Mouse (Mus musculus) heart, adult 8-10 months (tissue): ENCODE results near the gene Csmd2. TPM values are rescaled to one million over a fixed set of nuclear protein-coding genes. Genes with fewer than 3 reads are reported as not detected.

Experiments used
- DNase-seq: peaks from one replicate; pipeline ENCODE4 v3.0.0; 2022; ENCODE audit warnings: low spot score
- total RNA-seq, 4 experiments: library from RNA; stranded (reverse); gene quantifications; 2 replicates each; pipeline ENCODE4 v1.2.4; 2022

The Csmd2 gene
- total RNA-seq: under 1 TPM in 1 of 4 experiments, not detected in 3; 0.08 TPM

DNA sequence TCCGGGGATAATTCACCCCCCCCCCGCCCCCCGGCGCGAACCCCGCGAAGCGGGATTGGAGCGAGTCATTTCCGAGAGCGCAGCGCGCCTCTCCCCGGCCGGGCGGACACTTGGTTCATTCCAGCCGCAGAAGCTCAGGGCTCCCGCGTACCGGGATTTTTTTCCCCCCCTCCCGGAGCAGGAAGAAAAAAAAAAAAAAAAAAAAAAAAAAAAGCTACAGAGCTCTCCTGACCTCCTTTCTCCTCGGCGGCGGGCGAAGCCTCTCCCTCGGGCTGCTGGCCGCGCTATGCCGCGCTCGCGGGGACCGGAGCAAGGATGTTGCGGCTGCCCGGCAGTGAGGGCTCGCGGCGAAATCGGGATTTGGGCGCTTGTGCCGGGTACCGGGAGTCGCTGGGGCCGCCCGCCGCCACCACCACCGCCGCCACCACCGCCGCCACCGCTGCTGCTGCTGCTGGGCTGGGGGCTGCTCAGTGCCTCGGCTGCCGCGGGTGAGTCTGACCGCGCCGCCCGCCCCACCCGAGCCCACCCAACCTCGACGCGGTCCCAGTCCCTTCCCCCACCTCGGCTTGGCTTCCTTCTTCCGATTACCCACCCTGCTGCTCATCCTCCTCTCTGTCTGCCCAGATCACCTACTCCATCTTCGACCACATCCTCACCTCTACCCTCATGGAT lies at the start of gene Csmd2:
Gene Csmd2, plus strand, starts transcription at position 74 of the 672 bp plus-strand sequence.
- DNase-seq: no peak

- no peak for DNase-seq
Observed at GRCm38 (mm10) chr4:127947696-127948095, 40.0 kb upstream of the Csmd2 start.

GRCm38 (mm10) chr4:127953006-127953710 lies 34.5 kb upstream of the Csmd2 start:
- DNase-seq: no peak

DNA sequence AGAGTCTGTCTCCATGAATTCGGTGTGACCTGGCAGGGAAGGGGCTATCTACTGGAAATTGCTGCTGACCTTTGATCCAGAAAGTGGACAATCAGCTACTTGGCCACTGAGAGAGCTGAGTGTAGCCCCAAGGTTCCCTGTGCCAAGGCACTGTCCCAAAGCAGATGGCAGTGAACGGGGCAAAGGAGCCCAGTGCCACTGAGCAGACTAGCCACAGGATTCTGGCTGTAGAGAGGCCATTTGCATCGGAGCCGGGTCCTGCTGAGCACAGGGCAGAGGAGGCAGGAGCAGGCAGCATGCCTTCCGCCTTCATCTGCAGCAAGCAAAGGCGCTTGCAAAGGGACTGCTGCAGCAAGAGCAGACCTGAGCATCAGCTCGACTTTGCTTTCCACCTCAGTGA lies 18.6 kb upstream of the Csmd2 start:
- no peak for DNase-seq

DNA sequence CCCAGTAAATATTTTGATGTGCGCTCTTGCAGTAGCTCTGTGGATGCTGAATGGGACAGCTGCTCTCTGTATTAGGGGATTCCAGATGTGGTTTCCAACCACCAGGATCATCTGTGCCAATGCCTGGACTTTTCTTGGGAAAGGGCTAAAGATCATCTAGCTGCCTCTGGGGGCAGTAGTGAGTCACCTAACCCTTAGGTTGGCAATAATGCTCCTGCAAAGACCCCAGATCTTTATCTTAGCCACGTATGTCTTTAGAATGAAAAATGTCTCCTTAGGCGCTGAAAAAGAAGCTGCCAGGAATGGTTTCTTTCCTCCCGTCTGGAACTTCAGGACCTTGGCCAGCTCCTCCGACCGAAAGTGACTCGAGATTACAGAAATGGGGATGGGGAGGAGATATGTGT lies 17.6 kb upstream of the Csmd2 start:
- DNase-seq: no peak

GRCm38 (mm10) chr4:127970901-127971868 lies 16.5 kb upstream of the Csmd2 start, which contains the start of gene CK137956:
Gene CK137956 (minus strand): TSS chr4:127970951.
- DNase-seq: no peak

GRCm38 (mm10) chr4:127972976-127973375 lies 14.7 kb upstream of the Csmd2 start:
- DNase-seq: no peak

GRCm38 (mm10) chr4:127981125-127981524 lies 6.5 kb upstream of the Csmd2 start:
- DNase-seq: no peak

GRCm38 (mm10) chr4:127984426-127984825 lies 3.2 kb upstream of the Csmd2 start:
- no peak for DNase-seq

- no peak for DNase-seq
Observed at GRCm38 (mm10) chr4:127985874-127986273, 1.8 kb upstream of the Csmd2 start.

- no peak for DNase-seq
Observed at GRCm38 (mm10) chr4:127986491-127987075, 1.1 kb upstream of the Csmd2 start.

DNA sequence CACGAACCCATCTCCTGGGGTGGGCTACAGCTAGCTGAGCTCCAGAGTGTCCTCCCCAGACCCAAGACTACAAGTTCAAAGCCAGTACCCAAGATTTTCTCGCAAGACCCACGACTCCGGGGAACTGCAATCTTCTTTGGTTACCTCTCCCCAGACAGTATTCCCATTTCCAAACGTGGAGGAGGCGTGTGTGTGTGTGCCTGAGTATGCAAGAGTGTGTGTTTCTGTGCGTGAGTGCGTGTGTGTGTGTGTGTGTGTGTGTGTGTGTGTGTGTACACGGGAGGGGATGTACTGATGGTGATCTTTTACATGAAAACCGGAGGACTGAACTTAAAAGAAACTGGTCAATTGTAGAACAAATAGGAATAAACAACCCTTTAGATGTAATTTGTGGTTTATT lies 387 bp upstream of the Csmd2 start:
- no peak for DNase-seq

DNA sequence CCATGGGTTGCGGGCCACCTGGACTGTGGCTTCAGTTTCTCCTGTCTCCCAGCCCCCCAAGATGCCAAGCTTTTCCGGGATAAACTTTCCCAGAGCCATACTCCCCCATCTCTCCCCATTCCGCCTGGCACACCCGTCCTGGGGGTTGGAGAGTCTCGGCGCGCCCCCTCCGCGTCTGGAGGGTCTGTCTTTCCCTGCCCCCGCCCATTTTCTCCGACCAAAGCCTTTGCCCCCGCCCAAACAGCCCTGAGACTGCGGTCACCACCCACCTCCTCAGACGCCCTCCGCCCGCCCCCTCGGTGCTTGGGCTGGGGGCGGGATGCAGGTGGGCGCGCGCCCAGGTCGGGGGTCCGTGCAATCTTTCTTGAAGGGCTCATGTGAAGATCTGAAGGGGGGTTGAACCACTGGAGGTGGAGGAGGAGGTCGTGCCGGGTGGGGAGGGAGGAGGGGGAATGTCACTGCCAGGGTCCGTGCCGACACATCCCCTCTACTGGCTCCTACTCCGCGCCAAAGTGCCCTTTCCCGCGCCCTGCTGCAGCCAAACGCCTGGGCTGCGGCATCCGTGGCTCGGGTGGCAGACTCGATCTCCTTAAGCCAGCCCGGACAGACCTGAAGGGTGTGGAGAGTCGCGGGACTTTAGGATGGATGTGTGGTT lies 996 bp downstream of the Csmd2 start:
- no peak for DNase-seq

- no peak for DNase-seq
Observed at GRCm38 (mm10) chr4:127989347-127989995, 1.8 kb downstream of the Csmd2 start.

GRCm38 (mm10) chr4:127999281-127999680 lies 11.6 kb downstream of the Csmd2 start:
- DNase-seq: no peak

DNA sequence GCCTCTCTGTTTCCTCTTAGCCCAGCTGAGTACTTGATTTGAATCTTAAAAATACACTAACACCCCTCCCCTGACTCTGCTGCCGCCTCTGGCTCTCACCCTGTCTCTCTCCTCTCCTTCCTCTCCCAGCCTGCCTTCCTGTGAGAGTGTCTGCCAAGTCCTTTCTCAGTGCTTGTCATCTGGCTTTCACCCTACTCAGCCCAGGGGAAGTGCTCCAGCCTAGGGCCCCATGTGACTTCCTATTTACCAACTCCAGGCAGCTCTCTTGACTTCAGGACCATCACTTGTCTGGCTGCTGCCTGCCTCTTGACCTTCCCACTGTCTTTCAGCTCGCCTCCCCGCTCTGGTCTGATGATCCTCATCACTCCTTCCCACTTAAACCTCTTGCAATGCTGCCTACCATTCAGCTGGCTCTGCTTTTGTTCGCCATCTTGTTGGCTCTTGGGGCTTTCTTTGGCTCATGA lies 15.0 kb downstream of the Csmd2 start:
- DNase-seq: no peak

DNA sequence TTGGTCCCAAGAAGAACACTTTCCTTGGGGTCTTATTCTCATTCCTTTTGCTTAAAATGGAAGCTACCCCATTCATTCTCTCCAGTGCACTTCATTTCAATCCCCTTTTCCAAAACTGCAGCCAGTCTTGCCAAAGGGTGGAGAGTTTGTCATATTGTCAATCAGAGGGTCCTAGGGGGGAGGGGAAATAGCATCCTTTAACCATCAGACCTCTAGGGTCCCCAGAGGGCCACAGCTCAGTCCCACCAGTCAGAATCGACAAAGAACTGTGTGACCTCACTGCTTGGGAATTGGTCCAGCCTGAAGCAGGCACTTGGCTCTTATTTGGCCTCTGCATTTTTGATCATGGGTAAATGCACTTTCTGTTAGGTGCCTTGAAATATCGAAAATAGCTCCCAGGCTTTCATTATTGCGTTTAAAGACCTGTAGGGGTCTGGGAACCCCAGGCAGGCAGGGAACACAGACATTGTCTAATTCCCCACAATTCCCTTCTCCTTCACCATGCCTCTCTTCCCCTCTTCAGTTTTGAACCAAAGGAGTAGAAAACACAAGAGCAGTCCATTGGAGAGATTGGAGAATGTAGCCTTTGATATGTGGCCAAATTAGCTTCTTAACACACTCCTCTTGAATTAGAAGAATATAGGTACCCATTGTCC lies 17.3 kb downstream of the Csmd2 start:
- no peak for DNase-seq

DNA sequence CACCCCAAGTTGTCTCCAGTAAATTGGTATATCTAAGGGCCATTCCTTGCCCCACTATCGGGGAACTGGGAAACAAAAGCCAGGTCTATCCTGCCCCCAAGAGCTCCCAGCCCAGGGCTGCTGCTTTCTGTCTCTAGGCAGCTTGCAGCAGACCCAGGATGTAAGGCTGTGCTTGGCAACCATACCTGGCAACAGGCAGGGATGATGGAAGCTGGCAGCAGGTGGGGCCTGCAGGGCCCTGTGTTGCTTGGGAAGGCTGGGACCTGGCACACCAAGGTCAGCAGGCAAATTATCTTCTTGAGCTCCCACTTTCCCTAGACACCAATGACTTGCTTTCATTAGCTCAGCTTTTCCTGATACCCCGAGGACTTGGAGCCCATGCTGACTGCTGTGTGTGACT lies 31.8 kb downstream of the Csmd2 start:
- DNase-seq: no peak

GRCm38 (mm10) chr4:128028294-128028693 lies 40.6 kb downstream of the Csmd2 start:
- DNase-seq: no peak

GRCm38 (mm10) chr4:128041901-128042300 lies 54.2 kb downstream of the Csmd2 start:
- no peak for DNase-seq
